Mouse (Mus musculus) ovary, adult 18-20 months (tissue): ENCODE results near the gene Hscb.

ENCODE experiments used
- DNase-seq: peaks from one replicate; pipeline ENCODE4 v3.0.0; 2022; ENCODE audit warnings: low spot score, mixed read lengths

The Hscb gene

DNA sequence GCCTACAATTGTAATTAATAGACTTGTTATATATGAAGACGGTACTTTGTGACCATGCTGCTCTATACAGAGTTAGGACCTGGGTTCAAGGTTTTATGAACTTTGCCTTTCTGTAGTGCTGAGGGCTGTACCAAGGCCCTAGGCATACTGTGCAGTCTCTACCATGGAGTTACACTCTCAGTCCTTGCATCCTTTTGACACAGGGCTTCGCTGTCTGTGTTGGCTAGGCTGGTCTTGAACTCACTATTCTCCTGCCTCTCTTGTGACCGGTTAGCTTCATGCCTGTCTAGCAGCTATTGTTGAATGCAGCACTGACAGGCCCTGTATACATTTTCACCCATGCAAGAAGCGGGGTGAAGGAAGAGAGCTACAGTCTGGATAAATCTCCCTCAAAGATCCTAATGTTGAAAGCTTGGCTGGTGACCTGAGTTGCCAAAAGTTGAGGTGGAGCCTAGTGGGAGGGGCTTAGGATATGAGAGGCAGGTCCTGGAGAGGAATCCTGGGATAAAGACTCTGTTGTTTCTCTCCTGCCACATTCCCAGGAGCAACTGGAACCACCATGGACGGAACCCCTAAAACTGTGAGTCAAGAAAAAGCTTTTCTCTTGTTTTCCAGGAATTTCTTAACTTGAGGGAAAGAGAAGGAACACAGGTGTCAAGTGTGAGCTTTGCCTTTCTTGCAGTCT lies 8.4 kb downstream of the Hscb start:
- no peak for DNase-seq

DNA sequence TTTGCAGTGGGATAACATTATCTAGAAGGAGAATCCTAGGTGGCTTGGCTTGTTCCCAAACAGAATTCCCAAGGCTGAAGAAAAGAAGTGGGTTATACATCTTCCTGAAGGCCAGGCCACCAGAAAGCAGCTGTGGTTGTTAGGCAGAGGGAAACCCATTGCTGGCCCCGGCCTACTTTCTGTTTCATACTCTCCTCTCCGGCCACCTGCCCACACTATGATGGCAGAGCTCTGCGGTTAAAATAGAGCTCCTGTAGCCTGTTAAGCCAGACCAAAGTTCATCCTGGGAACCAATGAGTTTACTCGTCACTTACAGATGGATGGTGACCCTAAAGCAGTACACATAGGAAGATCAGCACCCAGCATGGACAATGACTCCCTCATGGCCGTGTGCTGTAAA lies 12.0 kb downstream of the Hscb start:
- DNase-seq: no peak

DNA sequence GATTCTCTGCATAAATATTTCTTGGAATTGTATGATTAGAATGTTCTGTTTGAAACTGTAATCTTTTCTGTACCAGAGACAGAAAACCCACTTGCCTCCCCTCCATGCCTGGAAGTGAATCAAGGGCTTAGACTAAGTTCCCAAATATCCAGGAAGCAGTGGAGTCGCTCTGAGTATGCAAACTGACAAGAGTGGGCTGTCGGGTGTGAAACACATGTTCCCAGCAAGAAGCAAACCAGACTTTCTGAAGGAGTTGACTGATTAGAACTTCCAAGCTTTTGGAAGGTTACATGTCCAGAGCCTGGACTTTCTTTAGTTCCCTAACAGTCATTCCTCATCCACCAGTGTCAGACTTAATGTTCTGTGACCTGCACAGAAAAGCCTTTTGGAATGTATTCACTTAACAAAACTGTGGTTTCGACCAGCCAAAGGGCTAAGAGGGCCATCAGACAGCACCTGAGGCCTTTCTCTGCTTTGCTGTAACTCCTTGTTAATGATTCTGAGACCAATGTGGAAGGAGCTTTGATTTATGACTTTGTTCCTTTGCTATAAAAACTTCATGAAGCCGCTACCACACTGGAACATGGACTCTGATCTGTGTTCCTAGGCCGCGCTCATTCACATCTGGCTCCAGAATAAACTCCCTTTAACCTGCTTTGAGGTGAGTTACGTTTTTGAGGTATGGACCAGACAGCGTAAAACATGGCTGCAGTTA lies 12.6 kb downstream of the Hscb start:
- no peak for DNase-seq

- DNase-seq: no peak
Measured at GRCm38 (mm10) chr5:110824421-110824820, 15.2 kb downstream of the Hscb start.

DNA sequence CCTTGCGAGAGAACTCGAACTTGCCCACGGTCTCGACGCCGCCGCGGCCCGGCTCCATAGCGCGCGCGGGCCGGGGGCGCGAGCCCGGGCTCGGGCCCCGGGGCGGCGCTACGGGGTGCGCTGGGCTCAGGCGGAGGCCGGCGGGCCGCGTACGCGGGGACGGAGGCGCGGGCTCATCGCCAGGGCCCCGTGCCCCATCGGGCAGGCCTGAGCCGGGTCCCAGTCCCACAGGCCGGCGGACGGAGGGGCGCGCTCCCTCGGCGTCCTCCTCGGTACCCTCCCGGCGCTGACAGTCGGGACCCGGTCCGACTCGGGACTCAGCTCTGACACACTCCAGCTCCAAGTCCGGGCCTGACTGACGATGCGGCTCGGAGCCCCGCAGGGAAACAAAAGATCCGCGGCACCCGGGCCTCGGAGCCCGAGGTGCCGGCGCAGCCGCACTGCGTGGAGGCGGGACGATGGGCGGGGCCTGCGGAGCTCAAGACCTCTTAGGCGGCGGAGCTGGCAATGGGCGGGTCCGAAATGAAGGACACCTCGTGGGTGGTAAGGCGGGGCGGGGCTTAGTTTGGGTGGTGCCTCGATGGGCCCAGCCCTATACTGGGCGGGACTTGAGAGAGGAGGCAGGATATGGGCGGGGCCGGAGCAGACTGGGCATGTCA lies 29.8 kb downstream of the Hscb start, which contains the start of gene Ulk1:
TSS of gene Ulk1 (minus strand) at position 431 of the 659 bp plus-strand sequence.
- DNase-seq: peak; percentile 99

DNA sequence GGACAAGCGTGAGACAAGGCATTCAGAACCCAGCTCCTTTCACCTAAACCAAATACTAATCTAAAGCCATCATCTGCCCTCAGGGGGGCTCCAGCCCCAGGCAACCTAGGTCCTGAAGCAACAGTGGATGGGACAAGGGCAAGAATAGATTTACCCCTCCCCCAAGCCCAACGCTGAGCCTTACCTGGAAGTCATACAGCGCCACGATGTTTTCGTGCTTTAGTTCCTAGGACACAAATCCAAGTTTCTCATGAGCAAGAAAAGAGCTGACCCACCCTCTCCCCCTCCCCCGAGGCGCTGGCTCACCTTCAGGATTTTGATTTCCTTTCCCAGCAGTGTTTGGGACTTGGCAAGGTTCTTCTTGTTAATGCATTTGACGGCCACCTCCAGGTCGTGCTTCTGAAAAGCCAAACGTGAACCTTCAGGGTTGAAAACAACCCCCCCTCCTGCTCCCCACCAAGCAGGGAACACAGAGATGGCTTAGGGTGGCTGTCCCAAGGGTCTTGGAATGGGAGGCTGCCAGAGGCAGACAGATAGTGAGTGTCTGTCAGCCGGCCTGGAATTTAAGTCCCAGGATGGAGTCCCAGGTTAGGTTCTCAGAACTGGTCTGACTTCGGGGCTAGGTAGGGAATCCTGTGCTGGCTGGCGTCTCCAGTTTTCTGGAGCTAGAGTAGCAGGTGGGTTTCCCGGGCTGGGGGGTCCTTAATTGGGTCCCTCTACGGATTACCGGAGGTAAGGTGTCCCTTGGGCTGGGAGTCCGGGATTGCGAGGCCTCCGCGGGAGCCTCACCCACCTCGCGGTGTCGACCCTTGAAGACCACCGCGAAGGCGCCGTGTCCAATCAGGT lies 30.5 kb downstream of the Hscb start:
- DNase-seq: no peak

- peak; percentile 74 for DNase-seq
Measured at GRCm38 (mm10) chr5:110808061-110808631, 31.4 kb downstream of the Hscb start.

DNA sequence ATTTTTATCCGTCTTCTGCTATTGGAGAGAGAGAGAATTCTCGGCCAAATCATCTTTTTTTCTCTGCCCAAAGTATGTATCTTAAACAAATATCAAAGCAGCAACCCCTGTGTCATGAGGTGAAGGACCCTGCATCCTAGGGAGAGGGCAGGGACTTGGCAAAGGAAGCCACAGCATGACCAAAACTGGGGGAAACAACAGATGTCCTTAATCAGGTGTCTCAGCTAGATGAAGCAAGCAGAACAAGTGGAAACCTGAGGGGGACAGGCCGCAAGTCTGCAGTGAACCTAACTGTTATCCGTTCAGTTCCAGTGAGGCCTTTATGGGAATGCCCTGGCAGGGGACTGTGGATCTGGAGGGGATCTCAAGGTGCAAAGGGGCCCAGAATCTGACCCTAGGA lies 32.1 kb downstream of the Hscb start:
- no peak for DNase-seq

DNA sequence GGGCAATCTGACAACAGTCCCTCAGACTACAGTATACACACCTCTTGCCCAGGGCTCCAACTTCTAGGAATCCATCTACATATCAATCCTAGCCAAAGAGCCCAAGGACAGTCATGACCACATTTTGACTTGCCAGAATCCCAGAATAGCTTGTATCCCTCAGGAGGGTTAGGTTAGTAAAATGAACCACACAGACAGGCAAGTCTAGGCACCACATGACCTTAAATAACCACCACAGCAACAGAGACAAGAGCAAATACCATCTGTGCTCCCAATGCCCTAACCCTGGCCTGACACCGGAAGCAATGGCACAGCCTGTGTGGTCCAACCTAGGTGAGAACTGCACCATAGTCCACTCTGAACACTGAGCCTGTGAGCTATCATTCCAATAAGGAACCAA lies 32.9 kb downstream of the Hscb start:
- no peak for DNase-seq

GRCm38 (mm10) chr5:110806154-110806553 lies 33.4 kb downstream of the Hscb start:
- DNase-seq: no peak

DNA sequence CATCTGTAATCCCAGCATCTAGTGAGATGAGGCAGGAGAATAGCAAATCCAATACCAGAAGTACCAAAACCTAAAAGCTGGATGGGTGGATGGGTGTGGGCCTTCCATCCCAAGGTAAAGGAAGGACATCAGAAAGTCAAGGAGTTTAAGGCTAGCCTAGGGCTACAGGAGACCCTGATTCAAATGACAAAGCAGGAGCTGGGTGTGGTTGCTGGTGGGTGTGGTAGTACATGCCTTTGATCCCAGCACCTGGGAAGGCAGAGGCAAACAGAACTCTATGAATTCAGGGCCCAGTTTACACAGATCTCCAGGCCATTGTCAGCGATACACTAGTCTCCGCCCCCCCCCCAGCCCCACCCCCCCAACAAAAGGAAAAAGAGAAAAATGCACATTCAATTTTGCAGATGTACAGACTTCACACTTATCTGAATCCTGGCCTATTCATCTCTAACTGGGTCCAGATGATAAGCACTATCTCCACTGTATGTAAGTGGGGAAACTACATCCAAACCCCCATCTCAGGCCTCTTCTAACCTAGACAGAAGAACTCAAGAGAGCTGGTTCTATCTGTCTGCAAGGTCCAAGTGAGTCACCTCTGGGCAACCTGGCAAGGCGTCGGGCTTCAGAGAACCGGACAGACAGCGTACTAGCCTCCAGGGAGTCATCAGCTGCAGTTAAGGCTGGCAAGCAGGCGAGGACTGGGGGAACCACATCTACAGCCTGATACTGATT lies 35.4 kb downstream of the Hscb start:
- no peak for DNase-seq

GRCm38 (mm10) chr5:110802809-110803208 lies 36.8 kb downstream of the Hscb start:
- DNase-seq: no peak

GRCm38 (mm10) chr5:110802186-110802585 lies 37.4 kb downstream of the Hscb start:
- DNase-seq: no peak

DNA sequence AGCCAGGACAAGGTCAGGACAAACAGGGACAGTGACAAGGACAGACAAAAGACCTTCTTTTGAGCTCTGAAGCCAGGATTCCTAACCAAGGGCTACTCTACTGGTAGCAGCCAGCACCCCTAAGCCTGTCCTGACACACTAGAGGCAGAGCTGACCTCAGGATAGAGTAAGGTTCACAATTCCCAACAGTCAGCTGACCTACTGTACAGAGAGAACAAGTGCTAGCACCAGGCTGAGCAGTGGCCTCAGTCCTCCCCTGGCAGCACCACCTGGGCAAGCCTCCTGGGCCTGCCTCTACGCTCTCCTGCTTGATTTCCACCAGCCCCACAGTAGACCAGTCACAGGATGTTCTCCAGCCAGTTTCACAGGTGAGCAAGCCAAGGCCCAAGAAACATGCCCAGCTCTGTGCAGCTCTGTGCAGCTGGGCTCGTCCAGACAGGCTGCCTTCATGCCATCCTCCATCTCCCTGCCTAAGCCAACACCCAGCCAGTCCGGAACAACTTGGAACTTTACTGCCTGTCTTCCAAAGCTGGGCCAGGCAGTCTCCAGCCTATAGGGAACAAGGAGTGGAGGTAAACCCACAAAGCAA lies 38.4 kb downstream of the Hscb start:
- no peak for DNase-seq

- DNase-seq: peak; percentile 64
Measured at GRCm38 (mm10) chr5:110797696-110798095, 41.9 kb downstream of the Hscb start.

- no peak for DNase-seq
Measured at GRCm38 (mm10) chr5:110794363-110794762, 45.2 kb downstream of the Hscb start.

GRCm38 (mm10) chr5:110788684-110789083 lies 50.9 kb downstream of the Hscb start:
- no peak for DNase-seq

DNA sequence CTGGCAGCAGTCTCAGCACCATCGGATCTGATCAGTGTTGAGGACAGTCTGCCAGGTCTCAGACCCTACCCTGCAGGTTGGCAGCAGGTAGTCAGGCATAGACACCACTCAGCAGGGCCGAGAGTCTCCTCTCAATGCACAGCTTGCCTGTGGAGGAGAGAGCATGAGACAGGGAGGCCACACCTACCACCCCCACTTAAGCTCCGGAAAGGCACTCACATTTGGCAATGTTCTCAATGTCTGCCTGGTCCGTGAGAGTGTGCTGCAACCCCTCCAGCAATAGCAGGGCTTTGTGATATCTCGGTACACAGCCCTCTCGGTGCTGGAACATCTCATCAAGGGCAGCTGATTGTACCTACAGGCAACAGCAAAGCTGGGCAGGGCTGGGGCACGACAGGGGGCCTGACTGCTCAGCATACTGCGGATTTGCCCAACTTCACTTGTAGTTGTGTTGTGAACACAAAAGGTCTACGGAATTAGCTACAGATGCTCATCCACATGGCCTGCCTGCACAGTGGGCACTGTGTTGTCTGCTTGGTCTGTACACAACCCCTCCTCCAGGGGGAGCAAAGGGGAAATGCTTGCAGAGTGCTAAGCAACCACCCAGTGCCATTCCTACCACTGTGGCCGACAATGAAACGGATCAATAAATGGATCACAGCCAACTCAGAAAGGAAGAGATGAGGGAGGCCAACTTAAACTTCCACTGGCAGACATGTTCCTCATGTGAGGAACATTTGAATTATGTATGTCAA lies 53.3 kb downstream of the Hscb start:
- DNase-seq: no peak

- DNase-seq: no peak
Measured at GRCm38 (mm10) chr5:110783150-110783549, 56.4 kb downstream of the Hscb start.
